Mouse (Mus musculus) forebrain, embryonic 16.5 days (tissue): ENCODE results near the gene Ccdc153. TPM values are rescaled to one million over a fixed set of nuclear protein-coding genes. Genes with fewer than 3 reads are reported as not detected.

Experiments
- ATAC-seq: fragments of 200-750 bp; cut with Nextera tagmentation; 2 replicates; pipeline ENCODE4 v1.8.0; 2017; ENCODE audit warnings: mild to moderate bottlenecking, moderate library complexity
- H3K27ac ChIP-seq: fragments of 300-500 bp; sonication (generic); 2 replicates; pipeline ENCODE4 v1.5.1; 2014; ENCODE audit warnings: low read length, control low read depth
- H3K27me3 ChIP-seq: fragments of 300-500 bp; sonication (generic); replicated peaks from 2 replicates; pipeline ENCODE4 v1.6.1; 2014; ENCODE audit warnings: low read length; ENCODE audit not compliant: control insufficient read depth, insufficient read depth
- H3K36me3 ChIP-seq: fragments of 300-500 bp; sonication (generic); 2 replicates; pipeline ENCODE4 v1.6.1; 2014; ENCODE audit not compliant: control insufficient read depth, insufficient read depth
- H3K4me1 ChIP-seq: fragments of 300-500 bp; sonication (generic); replicated peaks from 2 replicates; pipeline ENCODE4 v1.6.1; 2014; ENCODE audit warnings: low read length; ENCODE audit not compliant: control insufficient read depth, insufficient read depth
- H3K4me2 ChIP-seq: fragments of 300-500 bp; sonication (generic); 2 replicates; pipeline ENCODE4 v1.6.1; 2014; ENCODE audit warnings: mild to moderate bottlenecking, low read length, control low read depth
- H3K4me3 ChIP-seq: fragments of 300-500 bp; sonication (generic); replicated peaks from 2 replicates; pipeline ENCODE4 v1.5.1; 2014; ENCODE audit warnings: mild to moderate bottlenecking, low read length, control low read depth
- H3K9ac ChIP-seq: fragments of 300-500 bp; sonication (generic); replicated peaks from 2 replicates; pipeline ENCODE4 v1.6.1; 2014; ENCODE audit warnings: low read depth, low read length, control low read depth
- H3K9me3 ChIP-seq: fragments of 300-500 bp; sonication (generic); 2 replicates; pipeline ENCODE4 v1.6.1; 2016; ENCODE audit warnings: low read length; ENCODE audit not compliant: control insufficient read depth
- WGBS: fragments of 180-500 bp; shearing (Covaris S2); extraction: QIAGEN DNeasy Blood & Tissue Kit; methylation state at CpG from one replicate; pipeline ENCODE4 v1.1.7; 2014; 5-methylcytosine and 5-hydroxymethylcytosine counted together
- polyA plus RNA-seq: library from polyadenylated mRNA; unstranded; fragments of >200 nt; fragmentation: Nextera tagmentation; extraction: Ambion mirVana; gene quantifications from 2 replicates; pipeline ENCODE4 v1.2.1, GENCODE M21; 2015

Gene Ccdc153
- polyA plus RNA-seq, 1 experiment from 2014 or later: not detected

- Histone ChIP-seq H3K36me3 (no peaks in the 10 kb centered on the region), H3K4me3 (no peak overlapping the region), H3K9ac (no peak overlapping the region), H3K27ac (no peak overlapping the region), H3K4me1 (peaks cover 24% of the 10 kb centered on the region), H3K27me3 (no peaks in the 10 kb centered on the region), H3K4me2 (no peak overlapping the region), H3K9me3 (no peaks in the 10 kb centered on the region)
- 78% methylated on average over 4 of the region's 4 CpGs for WGBS
- ATAC-seq: no peak
Observed at GRCm38 (mm10) chr9:44236601-44237000, 3.9 kb upstream of the Ccdc153 start.

- Histone ChIP-seq H3K9me3 (no peaks in the 10 kb centered on the region), H3K4me3 (no peak overlapping the region), H3K4me2 (no peak overlapping the region), H3K4me1 (peaks cover 19% of the 10 kb centered on the region), H3K36me3 (no peaks in the 10 kb centered on the region), H3K9ac (no peak overlapping the region), H3K27ac (no peak overlapping the region), H3K27me3 (no peaks in the 10 kb centered on the region)
- no peak for ATAC-seq
- 73% methylated on average over 4 of the region's 4 CpGs for WGBS
Observed at GRCm38 (mm10) chr9:44237128-44237527, 3.3 kb upstream of the Ccdc153 start.

GRCm38 (mm10) chr9:44238501-44239190 is 1.8 kb upstream of the Ccdc153 start:
- 81% methylated on average over 17 of the region's 17 CpGs for WGBS
- Histone ChIP-seq H3K27me3 (no peaks in the 10 kb centered on the region), H3K27ac (no peak overlapping the region), H3K36me3 (no peaks in the 10 kb centered on the region), H3K4me1 (peaks cover 10% of the 10 kb centered on the region; the same call in 1 of the 2 replicates), H3K4me3 (no peak overlapping the region), H3K9me3 (no peaks in the 10 kb centered on the region), H3K4me2 (no peak overlapping the region), H3K9ac (no peak overlapping the region)
- ATAC-seq: no peak

- Histone ChIP-seq H3K9ac (no peak overlapping the region), H3K27me3 (no peaks in the 10 kb centered on the region), H3K4me1 (peaks cover 7% of the 10 kb centered on the region; the same call in 1 of the 2 replicates), H3K36me3 (no peaks in the 10 kb centered on the region), H3K27ac (no peak overlapping the region), H3K4me2 (no peak overlapping the region), H3K9me3 (no peaks in the 10 kb centered on the region), H3K4me3 (no peak overlapping the region)
- 7% methylated on average over 5 of the region's 5 CpGs for WGBS
- ATAC-seq: peak; percentile 65
Observed at GRCm38 (mm10) chr9:44239447-44239846, 1.0 kb upstream of the Ccdc153 start.

- 52% methylated on average over 5 of the region's 5 CpGs for WGBS
- Histone ChIP-seq H3K36me3 (no peaks in the 10 kb centered on the region), H3K4me1 (0 out of 2 replicates have a peak, but pooled peaks cover 2% of the 10 kb centered on the region), H3K9ac (no peak overlapping the region), H3K4me2 (no peak overlapping the region), H3K27ac (no peak overlapping the region), H3K27me3 (no peaks in the 10 kb centered on the region), H3K9me3 (no peaks in the 10 kb centered on the region), H3K4me3 (no peak overlapping the region)
- no peak for ATAC-seq
Observed at GRCm38 (mm10) chr9:44240911-44241310, 435 bp downstream of the Ccdc153 start.

GRCm38 (mm10) chr9:44241418-44241817 is 942 bp downstream of the Ccdc153 start:
- H3K27ac ChIP-seq: no peak overlapping the region

GRCm38 (mm10) chr9:44243621-44244020 is 3.1 kb downstream of the Ccdc153 start:
- WGBS: 42% methylated on average over 2 of the region's 2 CpGs
- no peak overlapping the region for H3K4me3 ChIP-seq
- H3K27me3 ChIP-seq: no peaks in the 10 kb centered on the region
- H3K27ac ChIP-seq: no peak overlapping the region
- H3K4me2 ChIP-seq: no peak overlapping the region
- H3K4me1 ChIP-seq: 0 out of 2 replicates have a peak, but pooled peaks cover 2% of the 10 kb centered on the region
- H3K9ac ChIP-seq: no peak overlapping the region
- ATAC-seq: no peak
- no peaks in the 10 kb centered on the region for H3K36me3 ChIP-seq
- H3K9me3 ChIP-seq: no peaks in the 10 kb centered on the region

More at GRCm38 (mm10) chr9:44241418-44241817, 942 bp downstream of the Ccdc153 start:
- Histone ChIP-seq H3K4me1 (0 out of 2 replicates have a peak, but pooled peaks cover 2% of the 10 kb centered on the region), H3K27me3 (no peaks in the 10 kb centered on the region), H3K4me2 (no peak overlapping the region), H3K36me3 (no peaks in the 10 kb centered on the region), H3K9me3 (no peaks in the 10 kb centered on the region), H3K9ac (no peak overlapping the region), H3K4me3 (no peak overlapping the region)
- no peak for ATAC-seq
- WGBS: 79% methylated on average over 9 of the region's 9 CpGs

GRCm38 (mm10) chr9:44247907-44248306 is 7.4 kb downstream of the Ccdc153 start:
- Histone ChIP-seq H3K9ac (no peak overlapping the region), H3K4me3 (no peak overlapping the region), H3K4me1 (peaks cover 7% of the 10 kb centered on the region; the same call in 1 of the 2 replicates), H3K4me2 (no peak overlapping the region), H3K9me3 (no peaks in the 10 kb centered on the region), H3K36me3 (no peaks in the 10 kb centered on the region), H3K27ac (no peak overlapping the region), H3K27me3 (no peaks in the 10 kb centered on the region)
- 81% methylated on average over 6 of the region's 6 CpGs for WGBS
- ATAC-seq: no peak

- Histone ChIP-seq H3K9ac (no peak overlapping the region), H3K27me3 (no peaks in the 10 kb centered on the region), H3K9me3 (no peaks in the 10 kb centered on the region), H3K4me2 (no peak overlapping the region), H3K36me3 (no peaks in the 10 kb centered on the region), H3K4me3 (no peak overlapping the region), H3K27ac (no peak overlapping the region), H3K4me1 (peaks cover 21% of the 10 kb centered on the region)
- peak; percentile 76 for ATAC-seq
- 37% methylated on average over 26 of the region's 26 CpGs for WGBS
Observed at GRCm38 (mm10) chr9:44249181-44250146, 9.0 kb downstream of the Ccdc153 start.
